Mouse (Mus musculus) E14TG2a.4 (cell line): ENCODE measurements around the gene Gprin1.

ENCODE experiments used
- H3K27me3 ChIP-seq: 2 replicates; pipeline ENCODE4 v1.6.1; 2014; ENCODE audit warnings: low read length, control low read depth; ENCODE audit not compliant: insufficient read depth
- H3K36me3 ChIP-seq: 2 replicates; pipeline ENCODE4 v1.6.1; 2014; ENCODE audit warnings: low read length, control low read depth; ENCODE audit not compliant: insufficient read depth
- H3K4me1 ChIP-seq: replicated peaks from 2 replicates; pipeline ENCODE4 v1.6.1; 2014; ENCODE audit warnings: low read depth, low read length, control low read depth
- H3K4me3 ChIP-seq: replicated peaks from 2 replicates; pipeline ENCODE4 v1.5.1; 2014; ENCODE audit warnings: mild to moderate bottlenecking, low read length
- H3K9me3 ChIP-seq: 2 replicates; pipeline ENCODE4 v1.6.1; 2014; ENCODE audit warnings: low read length, control low read depth
- CTCF ChIP-seq: conservative IDR thresholded peaks from 2 replicates; pipeline ENCODE4 v1.5.1; 2014; ENCODE audit warnings: low read length
- NANOG ChIP-seq: IDR thresholded peaks from 2 replicates; pipeline ENCODE4 v1.6.1; 2014; ENCODE audit warnings: borderline replicate concordance, low read length, mixed read lengths
- POU5F1 ChIP-seq: IDR thresholded peaks from 2 replicates; pipeline ENCODE4 v1.6.1; 2014; ENCODE audit warnings: low read length, borderline replicate concordance

Gprin1 gene

DNA sequence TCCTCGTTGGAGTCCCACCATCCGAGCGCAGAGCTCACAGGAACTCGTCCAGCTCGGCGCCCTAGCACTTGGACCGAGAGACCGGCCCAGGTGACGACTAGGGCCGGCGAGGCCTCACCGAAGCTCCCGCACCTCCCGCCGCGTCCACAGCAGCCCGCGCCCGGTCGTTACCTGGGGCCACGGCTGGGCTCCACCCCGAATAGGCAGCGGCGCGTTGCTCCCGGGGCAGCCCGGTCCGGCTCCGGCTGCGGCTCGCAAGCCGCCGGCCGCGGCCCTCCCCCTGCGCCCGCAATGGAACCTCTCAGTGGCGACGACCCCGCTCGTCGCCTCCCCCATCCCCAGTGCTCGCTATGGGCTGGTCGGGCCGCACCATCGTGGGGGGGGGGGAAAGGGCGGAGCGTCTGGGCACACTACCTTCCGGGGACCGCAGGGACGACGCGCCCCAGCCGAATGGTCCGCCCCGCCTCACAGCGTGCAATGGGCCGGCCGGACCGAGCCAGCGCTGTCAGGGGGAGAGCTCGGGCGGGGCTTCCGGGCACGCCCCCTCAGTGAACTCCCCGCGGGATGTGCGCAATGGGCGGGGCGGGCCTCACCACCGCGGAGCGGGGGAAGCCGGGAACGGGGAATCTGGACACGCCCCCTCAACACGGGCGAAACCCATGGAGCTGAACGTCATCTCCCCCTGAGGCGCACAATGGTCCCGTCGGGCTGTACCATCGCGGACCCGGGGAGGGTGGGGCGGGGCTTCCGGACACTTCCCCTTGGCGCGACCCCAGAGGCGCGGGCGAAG lies 55.9 kb downstream of the Gprin1 start, which contains the start of gene Rnf44:
TSS of gene Rnf44 (minus strand) at position 350 of the 790 bp plus-strand sequence.
- peak within 1 kb of the TSS; percentile 100 for H3K4me3 ChIP-seq
- H3K9me3 ChIP-seq = no peaks in the 10 kb centered on the region
- TF ChIP-seq POU5F1 = no peak
- TF ChIP-seq NANOG = no peak
- TF ChIP-seq CTCF = no peak
- H3K4me1 ChIP-seq = peaks cover 59% of the 10 kb centered on the region
- H3K36me3 ChIP-seq = peaks cover 26% of the 10 kb centered on the region
- no peaks in the 10 kb centered on the region for H3K27me3 ChIP-seq

DNA sequence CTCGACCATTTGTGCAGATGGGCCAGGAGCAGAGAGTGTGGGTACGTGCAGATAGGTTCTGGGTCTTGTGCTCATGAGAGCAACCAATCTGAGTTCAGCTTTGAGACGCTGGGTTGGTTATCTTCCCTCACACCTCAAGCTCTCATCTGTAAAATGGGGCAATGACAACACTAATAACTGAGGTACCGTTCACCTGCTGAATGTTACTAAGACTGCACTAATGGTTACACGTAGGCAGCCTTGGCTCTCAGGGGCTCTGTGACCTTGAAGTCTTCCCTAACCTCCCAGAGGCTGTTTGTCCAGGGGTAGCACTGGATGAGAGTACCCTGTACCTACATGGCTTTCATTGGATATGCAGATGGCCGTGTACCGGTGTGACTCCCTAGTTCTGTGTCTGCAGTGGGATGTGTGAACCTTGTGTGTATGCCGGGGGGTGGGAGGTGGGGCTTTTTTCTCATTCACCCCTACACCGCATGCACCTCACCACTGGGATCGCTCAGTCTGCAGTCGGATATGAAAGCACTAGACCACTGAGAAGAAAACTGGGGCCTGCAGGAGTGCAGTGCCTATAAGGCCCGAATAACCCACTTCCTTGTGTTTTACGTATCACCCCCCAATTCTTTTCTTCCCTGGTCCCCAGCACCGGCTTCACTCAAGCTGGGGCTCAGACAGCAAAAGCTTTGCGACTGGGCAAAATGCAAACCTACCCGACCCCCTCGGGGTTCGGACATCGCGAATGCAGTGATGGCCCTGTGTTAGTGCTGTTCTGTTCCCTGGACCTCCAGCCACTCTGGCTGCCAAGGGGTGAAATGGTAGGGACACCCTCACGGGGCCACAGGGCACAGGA lies 56.7 kb downstream of the Gprin1 start:
- Histone ChIP-seq H3K4me3 (peak overlapping the region; percentile 100), H3K36me3 (peaks cover 26% of the 10 kb centered on the region), H3K27me3 (no peaks in the 10 kb centered on the region), H3K4me1 (peaks cover 64% of the 10 kb centered on the region), H3K9me3 (no peaks in the 10 kb centered on the region)
- TF ChIP-seq POU5F1 (no peak), CTCF (no peak), NANOG (no peak)

GRCm38 (mm10) chr13:54691737-54692136 lies 57.9 kb downstream of the Gprin1 start:
- no peak for TF ChIP-seq CTCF
- TF ChIP-seq NANOG = no peak
- TF ChIP-seq POU5F1 = no peak
- peaks cover 64% of the 10 kb centered on the region for H3K4me1 ChIP-seq
- H3K9me3 ChIP-seq = no peaks in the 10 kb centered on the region
- peak overlapping the region; percentile 100 for H3K4me3 ChIP-seq
- H3K36me3 ChIP-seq = peaks cover 26% of the 10 kb centered on the region
- no peaks in the 10 kb centered on the region for H3K27me3 ChIP-seq

- no peaks in the 10 kb centered on the region for H3K27me3 ChIP-seq
- TF ChIP-seq POU5F1 (no peak), NANOG (no peak)
- peaks cover 36% of the 10 kb centered on the region for H3K36me3 ChIP-seq
- no peaks in the 10 kb centered on the region for H3K9me3 ChIP-seq
- peaks cover 68% of the 10 kb centered on the region for H3K4me1 ChIP-seq
- no peak overlapping the region for H3K4me3 ChIP-seq
These were observed 59.4 kb downstream of the Gprin1 start for GRCm38 (mm10) chr13:54690151-54690740.

DNA sequence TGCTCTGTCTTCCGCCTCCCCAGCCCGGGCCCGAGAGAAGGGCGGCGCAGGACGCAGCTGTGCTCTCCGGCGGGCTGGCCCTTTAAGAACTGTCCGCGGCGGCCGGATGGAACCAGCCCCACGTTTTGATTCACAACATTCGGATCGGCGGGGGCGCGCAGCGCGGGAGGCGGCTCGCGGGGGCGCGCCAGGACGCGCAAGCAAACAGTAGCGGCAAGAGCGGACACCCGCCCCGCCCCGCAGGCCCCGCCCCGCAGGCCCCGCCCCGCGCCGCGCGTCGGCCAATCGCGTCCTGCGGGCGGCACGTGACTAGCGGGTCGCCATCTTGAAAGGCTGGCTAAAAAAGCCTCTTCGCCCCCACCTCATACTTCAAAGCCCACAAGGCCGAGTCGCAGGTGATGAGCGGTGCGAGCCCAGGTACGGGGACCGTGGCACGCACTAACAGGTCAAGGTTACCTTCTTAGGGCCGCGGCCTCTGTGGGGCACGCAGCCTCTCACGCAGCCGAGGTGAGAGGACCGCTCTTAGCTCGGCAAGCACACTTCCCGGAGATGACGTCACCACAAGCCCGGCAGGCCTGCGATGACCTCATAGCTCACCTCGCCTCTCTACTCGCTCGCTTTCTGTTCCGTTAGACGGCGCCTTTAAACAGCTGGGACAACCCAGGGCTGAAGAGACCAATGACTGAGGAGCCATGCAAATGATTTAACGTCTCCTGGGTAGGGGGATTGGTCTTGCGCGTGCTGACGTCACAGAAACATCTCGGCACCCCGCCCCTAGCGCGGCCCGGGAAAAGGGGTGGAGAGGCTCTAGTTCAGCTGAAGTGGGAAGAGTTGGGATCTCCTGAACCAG lies 61.9 kb downstream of the Gprin1 start:
- TF ChIP-seq CTCF (no peak), NANOG (no peak), POU5F1 (no peak)
- Histone ChIP-seq H3K4me1 (peaks cover 82% of the 10 kb centered on the region), H3K9me3 (no peaks in the 10 kb centered on the region), H3K27me3 (no peaks in the 10 kb centered on the region), H3K4me3 (peak overlapping the region; percentile 98), H3K36me3 (peaks cover 61% of the 10 kb centered on the region)

DNA sequence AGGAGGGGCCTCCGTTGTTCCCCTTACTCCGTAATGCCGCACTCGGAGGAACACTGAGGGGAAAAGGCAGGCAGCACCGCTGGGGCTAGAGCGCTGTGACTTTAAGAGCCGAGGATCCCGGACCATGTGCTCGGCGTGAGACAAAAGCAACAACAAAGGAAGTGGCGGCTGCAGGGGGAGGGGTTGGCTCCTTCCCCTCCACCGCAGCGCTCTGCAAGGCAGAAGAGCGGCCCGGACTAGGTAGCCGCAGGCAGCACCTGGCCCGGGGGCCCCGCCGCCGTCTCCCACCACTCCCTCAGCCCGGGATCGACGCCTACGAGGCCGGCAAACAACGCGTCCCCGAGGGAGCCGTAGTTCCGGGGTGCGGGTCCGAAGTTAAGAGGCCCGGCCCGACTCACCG lies 62.6 kb downstream of the Gprin1 start:
- Histone ChIP-seq H3K36me3 (peaks cover 64% of the 10 kb centered on the region), H3K9me3 (no peaks in the 10 kb centered on the region), H3K27me3 (no peaks in the 10 kb centered on the region), H3K4me3 (peak overlapping the region; percentile 98), H3K4me1 (peaks cover 82% of the 10 kb centered on the region)
- TF ChIP-seq CTCF = no peak
- TF ChIP-seq POU5F1 = no peak
- no peak for TF ChIP-seq NANOG
